Mouse (Mus musculus): ENCODE results near the gene Olfr1160. TPM values are rescaled to one million over a fixed set of nuclear protein-coding genes. Genes with fewer than 3 reads are reported as not detected.
"Not testable (repeated sequence)": the region's sequence is repeated elsewhere in the genome, so short reads cannot be mapped to it uniquely, and the experiment has no call there.

Gene Olfr1160
- polyA plus RNA-seq (2015; fragmentation: Nextera tagmentation; extraction: Ambion mirVana): not detected in 2 replicates

DNA sequence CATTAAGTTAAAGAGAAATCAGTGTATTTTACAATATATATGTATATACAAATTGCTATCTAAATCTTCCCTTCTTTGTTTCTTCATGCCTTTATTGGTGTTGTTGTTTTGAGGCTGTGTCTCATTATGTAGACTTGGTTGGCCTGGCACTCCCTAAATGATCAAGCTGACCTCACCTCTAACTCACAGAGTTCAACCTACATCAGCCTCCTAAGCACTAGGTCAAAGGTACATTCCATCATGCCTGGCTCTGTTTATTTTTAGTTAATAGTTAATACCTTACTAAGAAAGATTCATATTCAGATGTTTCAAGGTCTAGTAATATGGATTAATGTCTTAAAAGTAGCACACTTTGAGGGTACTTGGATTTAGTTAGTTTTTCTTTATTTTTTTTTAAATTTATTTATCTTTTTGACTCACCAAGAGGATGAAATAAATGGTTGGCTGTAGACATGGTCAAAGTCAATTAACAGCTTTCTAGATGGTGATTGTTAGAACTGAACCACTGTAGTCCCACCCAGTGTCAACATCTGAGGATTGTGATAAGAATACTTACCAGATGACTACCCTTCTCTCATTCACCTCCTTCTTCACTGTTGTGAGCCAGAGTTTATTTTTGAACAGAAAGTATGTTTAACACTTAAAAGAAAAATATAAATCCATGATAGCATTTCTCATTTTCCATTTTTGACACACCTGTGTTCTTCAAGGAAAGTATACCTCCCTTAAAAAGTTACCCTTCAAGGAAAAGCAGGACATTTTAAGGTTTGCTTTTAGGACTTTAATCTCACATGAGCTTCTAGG is at the start of gene Olfr1160:
Gene Olfr1160 (minus strand): TSS at position 754 of the 804 bp plus-strand sequence.
- Histone ChIP-seq H3K4me2 (no peak within 1 kb of the TSS), H3K9ac (no peak within 1 kb of the TSS), H3K4me3 (no peak within 1 kb of the TSS), H3K27ac (no peak within 1 kb of the TSS), H3K27me3 (no peaks in the 10 kb centered on the region), H3K36me3 (no peaks in the 10 kb centered on the region), H3K4me1 (no peaks in the 10 kb centered on the region), H3K9me3 (no peaks in the 10 kb centered on the region)
- no peak for ATAC-seq (ENCODE audit: insufficient number of reproducible peaks, insufficient read depth, low FRiP score, low TSS enrichment, low read depth)

DNA sequence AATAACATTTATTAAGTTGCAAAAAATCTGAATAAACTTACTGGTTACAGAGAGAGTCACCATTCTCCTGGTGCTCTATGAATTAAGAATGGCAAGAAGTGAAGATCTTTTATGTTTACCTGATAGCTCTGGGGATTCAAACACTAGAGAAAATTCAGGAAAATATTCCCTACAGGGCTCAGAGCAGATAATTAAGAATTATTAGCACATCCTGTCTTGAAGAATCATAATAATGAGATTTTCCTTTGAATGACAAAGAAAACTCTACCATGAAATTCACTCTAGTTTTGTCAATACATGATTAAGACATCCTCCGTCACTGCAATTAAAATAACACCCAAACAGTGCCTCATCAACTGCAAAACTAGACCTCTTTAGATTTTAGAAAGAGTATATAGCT is 43.0 kb upstream of the Olfr1160 start, which contains the start of gene Olfr1162:
Gene Olfr1162 (minus strand): TSS at position 101 of the 400 bp plus-strand sequence.
- Histone ChIP-seq H3K27ac (no peak within 1 kb of the TSS), H3K9ac (no peak within 1 kb of the TSS), H3K27me3 (no peaks in the 10 kb centered on the region), H3K4me2 (no peak within 1 kb of the TSS), H3K9me3 (no peaks in the 10 kb centered on the region), H3K4me1 (no peaks in the 10 kb centered on the region), H3K36me3 (no peaks in the 10 kb centered on the region), H3K4me3 (no peak within 1 kb of the TSS)
- no peak for ATAC-seq (ENCODE audit: insufficient number of reproducible peaks, insufficient read depth, low FRiP score, low TSS enrichment, low read depth)
- WGBS: 85% methylated on average over 1 of the region's 1 CpGs

DNA sequence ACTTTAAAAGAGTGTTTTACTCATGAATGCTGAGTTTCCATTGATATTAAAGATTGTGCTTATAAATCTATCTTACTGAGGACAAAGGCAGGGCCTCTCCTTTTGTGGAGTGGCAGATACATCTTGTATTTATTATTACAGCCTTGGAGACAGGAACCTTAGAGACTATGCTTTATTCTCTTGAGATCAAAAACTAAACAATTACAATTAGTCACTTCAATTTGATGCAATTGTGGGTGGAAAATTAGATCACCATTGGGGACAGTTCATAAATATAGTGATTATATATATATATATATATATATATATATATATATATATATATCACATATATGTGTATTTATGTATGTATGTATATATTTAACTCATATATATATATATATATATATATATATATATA is 29.5 kb upstream of the Olfr1160 start, which contains the start of gene Olfr73:
Gene Olfr73 (minus strand): TSS at position 101 of the 400 bp plus-strand sequence.
- no peak within 1 kb of the TSS for H3K4me2 ChIP-seq
- no peak within 1 kb of the TSS for H3K4me3 ChIP-seq
- H3K27me3 ChIP-seq: no peaks in the 10 kb centered on the region
- no peaks in the 10 kb centered on the region for H3K4me1 ChIP-seq
- ATAC-seq (ENCODE audit: insufficient number of reproducible peaks, insufficient read depth, low FRiP score, low TSS enrichment, low read depth): no peak
- H3K36me3 ChIP-seq: no peaks in the 10 kb centered on the region
- no peaks in the 10 kb centered on the region for H3K9me3 ChIP-seq
- no peak within 1 kb of the TSS for H3K9ac ChIP-seq
- no peak within 1 kb of the TSS for H3K27ac ChIP-seq

DNA sequence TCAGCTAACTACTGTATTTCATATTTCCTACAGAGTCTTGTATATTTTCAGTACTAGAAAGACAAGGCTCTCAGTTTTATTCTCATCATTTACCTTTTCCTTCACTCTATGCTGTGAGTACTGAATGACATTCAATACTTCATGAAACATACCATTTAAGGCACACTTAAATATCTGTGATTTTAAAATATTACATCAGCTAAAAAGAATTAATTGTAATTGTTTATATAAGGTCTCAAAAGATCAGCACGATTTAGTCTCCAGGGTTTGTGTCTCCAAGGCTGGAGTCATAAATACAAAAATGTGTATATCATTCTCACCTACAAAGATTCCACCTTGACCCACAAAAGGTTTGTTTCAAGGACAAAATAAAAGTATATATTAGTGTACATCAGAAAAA is 14.4 kb upstream of the Olfr1160 start, which contains the start of gene Olfr1161:
Gene Olfr1161 (plus strand): TSS at position 301 of the 400 bp plus-strand sequence.
- not testable (repeated sequence) for H3K27me3 ChIP-seq; H3K4me1 ChIP-seq; ATAC-seq (ENCODE audit: insufficient number of reproducible peaks, insufficient read depth, low FRiP score, low TSS enrichment, low read depth); H3K9me3 ChIP-seq; H3K36me3 ChIP-seq; H3K9ac ChIP-seq; H3K4me3 ChIP-seq; H3K4me2 ChIP-seq; H3K27ac ChIP-seq
- WGBS: 73% methylated on average over 1 of the region's 1 CpGs

DNA sequence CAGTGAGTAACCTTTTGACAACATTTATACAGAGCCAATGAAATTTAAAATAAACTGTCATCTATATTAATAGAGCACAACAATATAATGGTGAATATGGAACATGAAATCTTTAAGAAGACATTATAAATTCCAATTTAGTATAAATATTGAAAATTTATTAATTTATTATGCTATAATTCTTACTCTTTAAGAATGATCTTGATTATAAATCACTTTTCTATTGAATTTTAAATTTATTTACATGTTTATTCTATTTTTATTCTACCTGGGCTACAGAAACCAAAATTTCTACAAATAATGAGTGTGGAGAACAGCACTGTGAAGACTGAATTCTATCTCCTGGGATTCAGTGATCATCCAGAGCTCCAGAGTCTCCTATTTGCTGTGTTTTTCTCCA is 18.3 kb downstream of the Olfr1160 start, which contains the start of gene Olfr1158:
Gene Olfr1158 (plus strand): TSS at position 301 of the 400 bp plus-strand sequence.
- Histone ChIP-seq H3K4me3 (no peak within 1 kb of the TSS), H3K4me1 (no peaks in the 10 kb centered on the region), H3K4me2 (no peak within 1 kb of the TSS), H3K36me3 (no peaks in the 10 kb centered on the region), H3K27me3 (no peaks in the 10 kb centered on the region), H3K9me3 (no peaks in the 10 kb centered on the region), H3K27ac (no peak within 1 kb of the TSS), H3K9ac (no peak within 1 kb of the TSS)
- ATAC-seq (ENCODE audit: insufficient number of reproducible peaks, insufficient read depth, low FRiP score, low TSS enrichment, low read depth): no peak

DNA sequence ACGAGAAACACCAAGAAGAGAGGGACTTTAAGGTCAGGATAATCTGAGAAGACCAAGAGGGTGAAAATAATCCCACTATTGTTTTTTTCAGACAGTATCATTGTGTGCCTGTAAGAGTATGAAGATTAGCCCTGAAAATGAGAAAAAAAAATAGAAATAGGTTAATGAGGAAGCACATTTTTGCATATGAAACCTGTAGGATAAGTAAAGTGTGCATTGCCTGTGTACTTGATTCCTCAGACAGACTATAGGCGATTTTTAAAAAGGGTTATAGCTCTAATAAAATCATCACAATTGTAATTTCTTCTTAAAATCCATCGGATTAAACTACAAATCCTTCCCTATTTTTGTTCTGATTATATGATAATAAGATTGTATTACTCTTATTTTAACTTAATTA is 33.5 kb downstream of the Olfr1160 start, which contains the start of gene Olfr74:
Gene Olfr74 (minus strand): TSS at position 101 of the 400 bp plus-strand sequence.
- no peaks in the 10 kb centered on the region for H3K9me3 ChIP-seq
- no peak within 1 kb of the TSS for H3K27ac ChIP-seq
- H3K36me3 ChIP-seq: no peaks in the 10 kb centered on the region
- no peak within 1 kb of the TSS for H3K9ac ChIP-seq
- H3K4me1 ChIP-seq: no peaks in the 10 kb centered on the region
- H3K4me2 ChIP-seq: no peak within 1 kb of the TSS
- 69% methylated on average over 3 of the region's 3 CpGs for WGBS
- H3K4me3 ChIP-seq: no peak within 1 kb of the TSS
- ATAC-seq (ENCODE audit: insufficient number of reproducible peaks, insufficient read depth, low FRiP score, low TSS enrichment, low read depth): no peak
- no peaks in the 10 kb centered on the region for H3K27me3 ChIP-seq

DNA sequence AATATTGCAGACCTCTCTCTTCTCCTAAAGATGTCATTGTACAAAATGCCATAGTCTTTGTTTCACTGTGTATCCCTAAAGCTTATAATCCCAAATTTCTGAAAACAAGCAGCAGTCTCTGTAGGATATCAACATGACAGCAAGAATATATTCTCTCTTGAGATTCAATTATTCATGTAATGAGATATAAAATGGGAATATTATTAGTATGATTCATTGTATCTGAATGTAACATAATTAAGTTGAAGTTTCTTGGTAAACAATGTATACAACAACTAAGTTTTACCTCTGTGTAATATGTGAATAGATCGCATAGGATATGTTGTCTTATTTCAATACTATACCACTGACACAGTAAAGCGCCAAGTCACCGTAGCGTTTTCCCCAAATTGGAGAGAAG is 39.9 kb downstream of the Olfr1160 start, which contains the start of gene Olfr1157:
Gene Olfr1157 (minus strand): TSS at position 101 of the 400 bp plus-strand sequence.
- Histone ChIP-seq H3K27me3 (no peaks in the 10 kb centered on the region), H3K4me1 (no peaks in the 10 kb centered on the region)
- 96% methylated on average over 4 of the region's 4 CpGs for WGBS

DNA sequence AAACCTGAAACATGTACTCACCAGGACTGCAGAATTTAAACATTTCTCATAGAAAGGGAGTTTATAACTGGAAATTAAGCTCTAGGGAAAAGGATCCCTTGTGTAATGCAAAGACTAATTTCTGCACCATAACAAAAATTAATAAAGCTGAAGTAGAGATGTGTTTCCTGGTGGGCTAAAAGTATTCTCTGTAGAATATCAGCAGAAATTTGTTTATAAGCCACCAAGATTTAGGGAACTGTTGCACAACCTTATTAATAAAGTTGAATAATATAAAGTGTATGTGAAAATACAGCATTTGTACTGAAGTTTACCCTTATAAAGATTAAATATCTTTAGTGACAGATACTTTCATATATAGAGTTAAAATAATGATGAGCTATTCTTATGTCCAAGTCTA is 55.1 kb downstream of the Olfr1160 start, which contains the start of gene Olfr1156:
Gene Olfr1156 (minus strand): TSS at position 101 of the 400 bp plus-strand sequence.
- H3K27ac ChIP-seq: no peak within 1 kb of the TSS
- no peaks in the 10 kb centered on the region for H3K9me3 ChIP-seq
- no peak within 1 kb of the TSS for H3K4me2 ChIP-seq
- no peak within 1 kb of the TSS for H3K4me3 ChIP-seq
- H3K27me3 ChIP-seq: no peaks in the 10 kb centered on the region
- no peak for ATAC-seq (ENCODE audit: insufficient number of reproducible peaks, insufficient read depth, low FRiP score, low TSS enrichment, low read depth)
- H3K4me1 ChIP-seq: no peaks in the 10 kb centered on the region
- H3K36me3 ChIP-seq: no peaks in the 10 kb centered on the region
- H3K9ac ChIP-seq: no peak within 1 kb of the TSS

More for the DNA sequence above, 39.9 kb downstream of the Olfr1160 start, which contains the start of gene Olfr1157:
- ATAC-seq (ENCODE audit: insufficient number of reproducible peaks, insufficient read depth, low FRiP score, low TSS enrichment, low read depth): no peak
- H3K9ac ChIP-seq: no peak within 1 kb of the TSS
- H3K4me2 ChIP-seq: no peak within 1 kb of the TSS
- H3K27ac ChIP-seq: no peak within 1 kb of the TSS
- no peaks in the 10 kb centered on the region for H3K36me3 ChIP-seq
- H3K9me3 ChIP-seq: no peaks in the 10 kb centered on the region
- no peak within 1 kb of the TSS for H3K4me3 ChIP-seq

Other genes with a start within 250 kb of the Olfr1160 start
- gene Olfr152, start 228.8 kb downstream of the Olfr1160 start, polyA plus RNA-seq (2015; fragmentation: Nextera tagmentation; extraction: Ambion mirVana): not detected in 2 replicates
- not detected in 2 replicates for gene Olfr1143, start 207.7 kb downstream of the Olfr1160 start, polyA plus RNA-seq (2015; fragmentation: Nextera tagmentation; extraction: Ambion mirVana)
- not detected in 2 replicates for gene Olfr1145, start 198.4 kb downstream of the Olfr1160 start, polyA plus RNA-seq (2015; fragmentation: Nextera tagmentation; extraction: Ambion mirVana)
- gene Olfr1148, start 177.7 kb downstream of the Olfr1160 start, polyA plus RNA-seq (2015; fragmentation: Nextera tagmentation; extraction: Ambion mirVana): not detected in 2 replicates
- not detected in 2 replicates for gene Olfr1150-ps1, start 164.3 kb downstream of the Olfr1160 start, polyA plus RNA-seq (2015; fragmentation: Nextera tagmentation; extraction: Ambion mirVana)
- gene Olfr1151, start 152.4 kb downstream of the Olfr1160 start, polyA plus RNA-seq (2015; fragmentation: Nextera tagmentation; extraction: Ambion mirVana): not detected in 2 replicates
- gene Olfr1152, start 141.8 kb downstream of the Olfr1160 start, polyA plus RNA-seq (2015; fragmentation: Nextera tagmentation; extraction: Ambion mirVana): not detected in 2 replicates
- gene Olfr1153, start 113.3 kb downstream of the Olfr1160 start, polyA plus RNA-seq (2015; fragmentation: Nextera tagmentation; extraction: Ambion mirVana): not detected in 2 replicates
- not detected in 2 replicates for gene Olfr1154, start 103.1 kb downstream of the Olfr1160 start, polyA plus RNA-seq (2015; fragmentation: Nextera tagmentation; extraction: Ambion mirVana)
- not detected in 2 replicates for gene Olfr1155, start 63.1 kb downstream of the Olfr1160 start, polyA plus RNA-seq (2015; fragmentation: Nextera tagmentation; extraction: Ambion mirVana)
- gene Olfr1156, start 55.2 kb downstream of the Olfr1160 start, polyA plus RNA-seq (2015; fragmentation: Nextera tagmentation; extraction: Ambion mirVana): not detected in 2 replicates
- gene Olfr1157, start 40.0 kb downstream of the Olfr1160 start, polyA plus RNA-seq (2015; fragmentation: Nextera tagmentation; extraction: Ambion mirVana): not detected in 2 replicates
- gene Olfr74, start 33.6 kb downstream of the Olfr1160 start, polyA plus RNA-seq (2015; fragmentation: Nextera tagmentation; extraction: Ambion mirVana): not detected in 2 replicates
- not detected in 2 replicates for gene Olfr1158, start 18.2 kb downstream of the Olfr1160 start, polyA plus RNA-seq (2015; fragmentation: Nextera tagmentation; extraction: Ambion mirVana)
- gene Olfr1161, start 14.5 kb upstream of the Olfr1160 start, polyA plus RNA-seq (2015; fragmentation: Nextera tagmentation; extraction: Ambion mirVana): not detected in 2 replicates
- gene Olfr73, start 29.4 kb upstream of the Olfr1160 start, polyA plus RNA-seq (2015; fragmentation: Nextera tagmentation; extraction: Ambion mirVana): not detected in 2 replicates
- gene Olfr1162, start 42.9 kb upstream of the Olfr1160 start, polyA plus RNA-seq (2015; fragmentation: Nextera tagmentation; extraction: Ambion mirVana): not detected in 2 replicates
- not detected in 2 replicates for gene Olfr1163, start 63.6 kb upstream of the Olfr1160 start, polyA plus RNA-seq (2015; fragmentation: Nextera tagmentation; extraction: Ambion mirVana)
- gene Olfr1164, start 85.7 kb upstream of the Olfr1160 start, polyA plus RNA-seq (2015; fragmentation: Nextera tagmentation; extraction: Ambion mirVana): not detected in 2 replicates
- not detected in 2 replicates for gene Olfr1166, start 120.0 kb upstream of the Olfr1160 start, polyA plus RNA-seq (2015; fragmentation: Nextera tagmentation; extraction: Ambion mirVana)
- gene Olfr1167, start 146.9 kb upstream of the Olfr1160 start, polyA plus RNA-seq (2015; fragmentation: Nextera tagmentation; extraction: Ambion mirVana): not detected in 2 replicates
- not detected in 2 replicates for gene Olfr1168, start 173.6 kb upstream of the Olfr1160 start, polyA plus RNA-seq (2015; fragmentation: Nextera tagmentation; extraction: Ambion mirVana)
- not detected in 2 replicates for gene Olfr1170, start 220.1 kb upstream of the Olfr1160 start, polyA plus RNA-seq (2015; fragmentation: Nextera tagmentation; extraction: Ambion mirVana)

Data from embryonic facial prominence, embryonic 13.5 days (tissue).